Mouse (Mus musculus) thymus, postnatal 25 days (tissue): ENCODE measurements around the gene Copa.

Experiments used
- DNase-seq: peaks from one replicate; pipeline ENCODE4 v3.0.0; 2022

The Copa gene

GRCm38 (mm10) chr1:172094295-172094694 lies 12.0 kb downstream of the Copa start:
- DNase-seq = no peak

DNA sequence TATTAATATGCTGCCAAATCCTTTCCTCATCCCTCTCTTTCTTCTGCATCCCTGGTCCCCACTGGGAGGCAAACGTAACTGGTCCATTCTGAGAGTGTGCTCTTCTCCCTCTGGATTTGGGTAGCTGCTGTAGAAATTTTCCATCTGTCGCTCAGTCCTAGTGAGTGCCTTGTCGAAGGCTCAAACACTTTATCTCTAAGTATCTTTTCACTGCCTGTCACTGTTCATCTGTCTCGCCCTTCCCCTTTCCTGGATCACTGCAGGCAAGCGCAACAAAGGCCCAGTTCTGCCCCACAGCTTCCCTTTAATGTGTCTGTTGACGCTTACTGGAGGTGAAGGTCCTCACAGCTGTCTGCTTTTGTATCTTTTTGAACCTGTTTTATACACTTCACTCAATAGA lies 12.9 kb downstream of the Copa start:
- DNase-seq = no peak

GRCm38 (mm10) chr1:172099325-172100033 lies 17.1 kb downstream of the Copa start:
- DNase-seq = no peak

DNA sequence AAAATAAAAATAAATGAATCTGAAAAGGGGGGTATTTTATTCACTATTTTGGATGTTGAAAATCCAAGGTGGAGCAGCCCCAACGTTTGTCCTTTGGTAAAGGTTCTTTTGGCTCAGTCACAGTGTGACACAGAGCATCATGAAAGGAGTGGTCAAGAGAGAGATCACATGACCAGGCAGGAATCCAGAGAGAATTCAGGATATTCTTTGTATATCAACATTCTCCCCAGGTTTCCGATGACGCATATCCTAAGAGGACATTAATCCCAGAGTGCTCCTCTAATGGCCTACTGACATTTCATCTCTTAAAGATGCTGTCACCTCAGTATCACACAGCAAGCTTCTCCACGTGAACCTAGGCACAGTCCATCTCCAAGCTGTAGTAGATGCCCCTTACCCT lies 21.3 kb downstream of the Copa start:
- DNase-seq = no peak

DNA sequence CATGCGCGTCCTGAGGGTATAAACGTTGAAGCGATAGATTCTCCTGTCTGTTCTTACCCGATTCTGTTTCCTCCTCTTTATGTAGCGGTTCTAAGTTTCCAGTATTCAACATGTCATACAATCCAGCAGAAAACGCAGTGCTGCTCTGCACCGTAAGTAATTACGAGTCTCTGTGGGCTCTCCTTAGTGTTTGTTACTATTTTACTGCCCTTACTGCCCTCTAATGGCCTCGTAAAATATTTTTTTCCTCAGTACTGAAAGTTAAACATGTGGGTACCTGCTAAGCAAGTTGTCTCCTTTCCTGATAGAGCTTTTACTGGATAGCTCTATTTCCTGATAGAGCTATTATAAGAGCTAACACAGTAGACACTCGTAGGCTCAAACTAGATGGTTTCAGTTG lies 22.8 kb downstream of the Copa start:
- DNase-seq = no peak

DNA sequence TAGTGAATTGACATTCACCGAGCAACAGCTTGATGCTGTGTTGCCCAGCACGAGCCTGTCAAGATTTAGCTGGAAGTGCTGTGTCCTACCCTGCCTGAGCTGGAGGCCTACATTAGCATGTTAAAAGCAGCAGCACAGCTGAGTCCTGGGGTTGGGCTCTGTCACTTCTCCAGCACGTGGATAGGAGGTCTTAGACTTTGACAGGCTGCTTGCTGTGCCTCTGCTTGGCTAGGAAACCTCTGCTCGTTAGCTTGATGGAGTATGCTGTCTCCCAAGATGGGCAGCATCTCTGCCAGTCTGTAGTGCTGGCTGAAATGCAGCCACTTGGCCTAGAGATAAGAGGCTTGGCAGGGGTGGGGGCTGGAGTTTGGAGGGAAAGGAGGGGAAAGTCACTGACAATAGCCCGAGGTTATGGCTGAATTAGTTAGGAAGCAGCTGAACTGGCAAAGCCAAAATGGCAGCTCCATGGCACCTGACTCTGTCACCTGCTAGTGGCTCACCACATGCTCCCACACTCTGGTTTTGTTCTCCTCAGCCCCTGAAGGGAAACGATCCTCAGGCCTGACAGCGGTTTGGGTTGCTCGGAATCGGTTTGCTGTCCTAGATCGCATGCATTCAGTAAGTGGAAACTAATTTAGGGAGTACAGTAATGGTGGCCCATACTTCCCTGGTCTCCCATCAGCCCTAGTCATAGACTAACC lies 25.6 kb downstream of the Copa start:
- DNase-seq = no peak

- no peak for DNase-seq
Observed at GRCm38 (mm10) chr1:172116948-172117347, 34.6 kb downstream of the Copa start.

DNA sequence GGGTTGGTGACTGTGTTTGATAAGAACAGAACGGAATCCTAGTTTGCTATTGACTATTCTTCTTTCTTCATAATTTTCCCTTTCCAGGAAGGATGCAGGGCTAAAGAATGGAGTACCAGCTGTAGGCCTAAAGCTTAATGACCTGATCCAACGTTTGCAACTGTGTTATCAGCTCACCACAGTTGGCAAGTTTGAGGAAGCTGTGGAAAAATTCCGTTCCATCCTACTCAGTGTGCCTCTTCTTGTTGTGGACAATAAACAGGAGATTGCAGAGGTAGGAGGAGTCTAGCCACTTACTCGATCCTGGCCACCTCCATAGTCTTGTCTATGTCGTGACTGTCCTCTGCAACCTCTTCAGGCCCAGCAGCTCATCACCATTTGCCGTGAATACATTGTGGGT lies 36.8 kb downstream of the Copa start:
- no peak for DNase-seq

- DNase-seq = peak; percentile 22
Observed at GRCm38 (mm10) chr1:172119720-172120119, 37.4 kb downstream of the Copa start.

GRCm38 (mm10) chr1:172122671-172123070 lies 40.3 kb downstream of the Copa start:
- DNase-seq = no peak

DNA sequence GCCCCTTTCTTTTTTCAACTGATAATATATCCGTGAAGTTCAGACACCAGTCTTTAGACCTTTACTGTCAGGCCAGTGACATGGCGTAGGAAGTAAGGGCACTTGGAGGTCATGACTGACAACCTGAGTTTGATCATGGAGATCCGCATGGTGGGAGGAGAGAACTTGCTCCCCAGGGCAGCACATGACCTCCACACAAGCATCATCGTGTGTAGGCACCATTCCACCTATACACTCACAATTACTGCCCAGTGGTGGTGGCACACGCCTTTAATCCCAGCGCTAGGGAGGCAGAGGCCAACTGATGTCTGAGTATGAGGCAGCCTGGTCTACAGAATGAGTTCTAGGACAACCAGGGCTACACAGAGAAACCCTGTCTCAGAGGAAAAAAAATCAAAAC lies 42.2 kb downstream of the Copa start:
- no peak for DNase-seq

DNA sequence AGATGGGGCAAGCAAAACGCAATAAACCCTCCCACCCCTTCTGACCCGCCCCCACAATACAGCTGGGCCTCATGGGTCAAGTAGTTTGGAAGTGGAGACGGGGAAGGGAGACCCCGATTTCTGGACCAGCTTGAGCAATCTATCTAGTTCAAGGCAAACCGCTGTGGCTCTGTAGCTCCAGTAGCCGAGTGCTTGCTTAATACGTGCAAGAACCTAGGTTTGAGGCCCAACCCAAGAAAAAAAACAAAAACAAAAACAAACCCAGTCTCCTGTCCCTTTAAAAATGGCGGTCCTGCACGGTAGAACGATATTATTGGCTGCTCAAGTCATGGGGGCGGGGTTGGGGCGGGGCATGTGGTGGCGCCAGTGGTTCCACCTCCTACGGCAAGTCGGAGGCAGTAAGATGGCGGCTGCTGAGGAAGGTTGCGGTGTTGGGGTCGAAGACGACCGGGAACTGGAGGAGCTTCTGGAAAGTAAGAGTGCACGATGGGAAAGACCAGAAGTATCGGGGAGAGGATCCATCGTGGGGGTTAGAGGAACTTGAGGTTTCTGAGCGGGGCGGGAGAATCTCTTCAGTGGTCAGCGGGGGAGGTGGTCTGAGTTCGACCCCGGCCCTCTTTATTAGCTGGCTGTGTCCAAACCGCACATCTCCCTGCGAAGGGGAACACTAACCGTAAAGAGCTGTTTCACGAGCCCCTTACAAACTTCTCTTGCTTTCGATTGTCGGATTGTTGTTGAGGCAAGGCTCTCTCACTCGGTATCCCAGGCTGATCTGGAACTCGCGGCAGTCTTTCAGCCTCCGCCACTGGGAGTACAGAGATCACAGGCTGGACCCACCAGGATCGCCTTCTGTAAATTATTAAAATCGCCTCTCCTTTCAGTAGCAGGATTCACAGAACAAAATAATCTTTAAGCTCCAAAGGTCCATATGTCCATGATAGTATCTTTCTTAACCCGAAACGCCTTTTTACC lies 44.3 kb downstream of the Copa start, which contains the start of gene Pex19:
Gene Pex19, plus strand, starts transcription at position 380 of the 972 bp plus-strand sequence.
- DNase-seq = peak; percentile 72

DNA sequence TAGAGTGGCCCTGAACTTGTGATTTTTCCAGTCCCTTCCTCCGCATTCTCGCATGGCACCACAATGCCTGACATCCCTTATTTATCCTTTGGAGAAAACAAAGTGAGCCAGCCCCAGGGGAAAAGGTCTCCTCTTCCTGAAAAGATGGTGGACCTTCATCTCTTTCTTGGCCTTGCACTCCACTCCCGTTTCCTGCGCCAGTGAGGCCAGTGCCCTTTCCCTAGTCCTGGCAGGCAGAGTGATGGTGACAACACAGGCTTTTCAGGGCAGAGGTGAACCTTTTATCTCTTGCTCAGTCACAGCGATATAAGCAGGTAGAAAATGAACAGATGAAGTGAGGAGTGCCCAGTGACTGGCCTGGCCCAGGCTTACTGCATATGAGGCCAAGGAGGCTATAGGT lies 45.2 kb downstream of the Copa start:
- no peak for DNase-seq

- DNase-seq = no peak
Observed at GRCm38 (mm10) chr1:172128563-172128962, 46.2 kb downstream of the Copa start.

DNA sequence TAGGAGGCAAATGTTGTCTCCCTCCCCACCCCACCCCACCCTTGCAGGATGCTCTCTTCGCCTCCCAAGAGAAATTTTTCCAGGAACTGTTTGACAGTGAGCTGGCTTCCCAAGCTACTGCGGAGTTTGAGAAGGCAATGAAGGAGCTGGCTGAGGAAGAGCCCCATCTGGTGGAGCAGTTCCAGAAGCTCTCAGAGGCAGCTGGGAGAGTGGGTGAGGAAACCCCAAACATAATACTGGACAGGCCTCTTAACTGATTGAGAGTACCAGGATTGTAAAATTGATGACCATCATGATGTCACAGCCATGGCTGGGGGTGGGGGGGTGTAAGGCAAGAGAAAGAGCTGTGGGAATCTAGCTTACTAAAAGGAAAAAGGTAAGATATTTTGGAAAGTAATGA lies 46.8 kb downstream of the Copa start:
- DNase-seq = no peak

DNA sequence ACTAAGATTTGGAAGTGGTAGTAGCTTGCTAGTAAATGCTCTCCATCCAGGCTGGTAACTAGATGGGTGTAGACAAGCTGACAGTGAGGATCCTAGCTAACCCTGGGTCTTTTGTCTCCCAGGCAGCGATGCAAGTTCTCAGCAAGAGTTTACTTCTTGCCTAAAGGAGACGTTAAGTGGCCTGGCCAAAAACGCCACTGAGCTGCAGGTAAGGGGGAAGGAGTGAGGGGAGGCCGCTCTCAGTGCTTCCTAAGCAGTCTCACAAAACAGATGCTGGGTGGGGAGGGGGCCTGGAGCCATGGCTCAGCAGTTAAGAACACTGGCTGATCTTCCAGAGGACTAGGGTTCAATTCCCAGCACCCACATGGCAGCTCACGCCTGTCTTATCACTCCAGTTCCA lies 47.5 kb downstream of the Copa start:
- no peak for DNase-seq

GRCm38 (mm10) chr1:172132319-172132718 lies 50.0 kb downstream of the Copa start:
- no peak for DNase-seq

DNA sequence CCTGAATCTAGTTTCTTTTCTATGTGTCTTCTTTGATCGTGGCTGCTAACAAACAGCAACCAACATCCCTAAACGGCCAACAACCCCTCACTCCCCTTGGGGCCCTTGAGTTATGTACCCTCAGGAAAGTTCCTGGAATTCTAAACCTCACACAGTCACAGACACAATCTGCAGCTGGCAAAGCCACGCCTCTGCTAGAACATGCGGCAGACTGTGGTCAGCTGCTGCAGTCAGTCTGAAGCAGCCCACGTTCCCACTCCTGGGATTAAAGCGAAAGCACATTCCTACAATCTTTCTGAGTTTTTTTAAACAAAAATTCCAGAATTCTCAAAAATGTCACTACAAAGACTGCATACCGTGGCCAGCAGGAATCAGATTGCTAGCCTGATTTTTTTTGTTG lies 51.2 kb downstream of the Copa start:
- no peak for DNase-seq

GRCm38 (mm10) chr1:172134072-172134471 lies 51.7 kb downstream of the Copa start:
- no peak for DNase-seq

GRCm38 (mm10) chr1:172140160-172140559 lies 57.8 kb downstream of the Copa start:
- no peak for DNase-seq

- no peak for DNase-seq
Observed at GRCm38 (mm10) chr1:172140825-172141224, 58.5 kb downstream of the Copa start.

GRCm38 (mm10) chr1:172141529-172141928 lies 59.2 kb downstream of the Copa start:
- no peak for DNase-seq

DNA sequence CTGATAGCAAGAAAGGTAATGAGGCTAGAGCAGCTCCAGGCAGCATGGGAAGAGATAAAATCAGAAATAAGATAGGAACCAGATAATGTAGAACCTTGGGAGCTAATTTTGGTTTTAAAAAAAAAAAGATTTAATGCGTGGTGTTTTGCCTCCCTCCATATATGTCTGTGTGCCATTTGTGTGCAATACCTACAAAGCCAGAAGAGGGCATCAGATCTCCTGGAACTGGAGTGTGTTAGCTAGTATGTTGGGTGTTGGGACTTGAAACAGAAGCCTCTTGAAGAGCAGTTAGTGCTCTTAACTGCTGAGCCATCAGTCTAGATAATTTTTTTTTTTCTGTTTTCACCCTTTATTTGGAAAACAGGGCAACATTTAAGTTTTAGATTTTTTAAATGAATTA lies 61.2 kb downstream of the Copa start:
- DNase-seq = peak; percentile 69
